Mouse (Mus musculus): ENCODE results near the gene Aloxe3. TPM values are rescaled to one million over a fixed set of nuclear protein-coding genes. Genes with fewer than 3 reads are reported as not detected.

Gene Aloxe3
- total and polyA plus RNA-seq, 3 experiments: 0.13 TPM; not detected in 2

- TF ChIP-seq MXI1 (IDR thresholded peaks at IDR 0.05; ENCODE audit: low read depth, low read length) (peak; percentile 95), TCF12 (IDR thresholded peaks at IDR 0.05; ENCODE audit: low read depth, low read length) (peak; percentile 63), MAZ (IDR thresholded peaks at IDR 0.05; ENCODE audit: low read depth, low read length) (peak; percentile 98), BHLHE40 (IDR thresholded peaks at IDR 0.05; ENCODE audit: borderline replicate concordance, low read depth, low read length) (peak; percentile 88), SIN3A (IDR thresholded peaks at IDR 0.05; ENCODE audit: low read length) (peak; percentile 97), CTCF (IDR thresholded peaks at IDR 0.05 in 2 of 3, conservative IDR thresholded peaks at IDR 0.05 in 1 of 3; ENCODE audit: control insufficient read depth in 1 of 3, insufficient read depth in 1 of 3, low read depth in 2 of 3, low read length in 3 of 3, poor library complexity in 1 of 3, severe bottlenecking in 1 of 3) (no peak), MYC (IDR thresholded peaks at IDR 0.05; ENCODE audit: low read depth, low read length) (peak; percentile 80), SMC3 (IDR thresholded peaks at IDR 0.05; ENCODE audit: low read depth, low read length) (no peak), JUND (IDR thresholded peaks at IDR 0.05; ENCODE audit: low read depth, low read length) (no peak), GABPA (IDR thresholded peaks at IDR 0.05; ENCODE audit: low read depth, low read length) (no peak), NELFE (IDR thresholded peaks at IDR 0.05; ENCODE audit: low read depth, low read length) (peak; percentile 28), MYB (IDR thresholded peaks at IDR 0.05; ENCODE audit: low read depth, low read length) (no peak; the same call in 1 of the 2 replicates), ZC3H11A (IDR thresholded peaks at IDR 0.05; ENCODE audit: low read depth, low read length) (peak; percentile 33; the same call in 1 of the 2 replicates), CHD2 (IDR thresholded peaks at IDR 0.05; ENCODE audit: low read length) (no peak; the same call in none of the 2 replicates), KAT2A (conservative IDR thresholded peaks at IDR 0.05; ENCODE audit: low read depth, low read length) (no peak), MEF2A (IDR thresholded peaks at IDR 0.05; ENCODE audit: extremely low read depth, insufficient replicate concordance, low read depth, low read length, poor library complexity, severe bottlenecking) (peak; percentile 47; the same call in 1 of the 2 replicates), E2F4 (IDR thresholded peaks at IDR 0.05; ENCODE audit: borderline replicate concordance, low read depth, low read length) (no peak; the same call in 1 of the 2 replicates), NRF1 (IDR thresholded peaks at IDR 0.05; ENCODE audit: insufficient read depth, low read depth, low read length, poor library complexity, severe bottlenecking) (peak; percentile 46; the same call in 1 of the 2 replicates)
These were observed 28.5 kb upstream of the Aloxe3 start (continued) for GRCm38 (mm10) chr11:69096987-69097900.

GRCm38 (mm10) chr11:69098039-69098761, 27.5 kb upstream of the Aloxe3 start:
- Histone ChIP-seq H3K9me3 (replicated peaks; ENCODE audit: insufficient read depth, low read length) (no peaks in the 10 kb centered on the region), H3K4me1 (ENCODE audit: control insufficient read depth in 1 of 2, insufficient read depth in 2 of 2, low read length in 2 of 2) (peaks cover 17 to 21% of the 10 kb centered on the region in 2 experiments), H3K9ac (ENCODE audit: control insufficient read depth, low read depth, low read length, poor library complexity, severe bottlenecking) (peak overlapping the region; percentile 59), H3K4me3 (ENCODE audit: control insufficient read depth in 1 of 2, insufficient read depth in 1 of 2, low read depth in 2 of 2, low read length in 2 of 2) (peak overlapping the region; percentile 2 to 10; a peak in 2 of 4 replicates), H3K27ac (ENCODE audit: control insufficient read depth, low read depth, low read length) (peak overlapping the region; percentile 71), H3K27me3 (ENCODE audit: control insufficient read depth in 1 of 2, insufficient read depth in 2 of 2, low read length in 2 of 2) (no peaks in the 10 kb centered on the region), H3K36me3 (ENCODE audit: control insufficient read depth in 1 of 2, insufficient read depth in 2 of 2, low read length in 2 of 2) (peaks cover 0 to 13% of the 10 kb centered on the region in 2 experiments; a peak in 2 of 4 replicates), H3K79me2 (ENCODE audit: control insufficient read depth, insufficient read depth, low read length, poor library complexity) (peaks cover 17% of the 10 kb centered on the region)
- DNase-seq (ENCODE audit: low read depth, low spot score): no peak
- TF ChIP-seq KAT2A (conservative IDR thresholded peaks at IDR 0.05; ENCODE audit: low read depth, low read length) (no peak), MYC (IDR thresholded peaks at IDR 0.05; ENCODE audit: low read depth, low read length) (no peak), ZMIZ1 (IDR thresholded peaks at IDR 0.05; ENCODE audit: low read depth, low read length) (no peak), MYB (IDR thresholded peaks at IDR 0.05; ENCODE audit: low read depth, low read length) (no peak), ZNF384 (IDR thresholded peaks at IDR 0.05; ENCODE audit: low read depth, low read length) (no peak), UBTF (IDR thresholded peaks at IDR 0.05; ENCODE audit: borderline replicate concordance, insufficient read depth, low read depth, low read length) (0 out of 2 replicates have a peak, but pooled peaks have one; percentile 15), ZKSCAN1 (IDR thresholded peaks at IDR 0.05; ENCODE audit: low read depth, low read length) (no peak), NELFE (IDR thresholded peaks at IDR 0.05; ENCODE audit: low read depth, low read length) (0 out of 2 replicates have a peak, but pooled peaks have one; percentile 11), USF1 (IDR thresholded peaks at IDR 0.05; ENCODE audit: low read depth, low read length) (no peak), POLR2A (IDR thresholded peaks at IDR 0.05; ENCODE audit: control insufficient read depth in 1 of 2, insufficient read depth in 1 of 2, low read depth in 1 of 2, low read length in 2 of 2, poor library complexity in 1 of 2) (no peak; a peak in 1 of 4 replicates)
